Mouse (Mus musculus) spleen, adult 18-20 months (tissue): ENCODE results near the gene Dpysl5.

ENCODE experiments used
- DNase-seq, 2 experiments: peaks; one replicate each; pipeline ENCODE4 v3.0.0; 2022; ENCODE audit warnings: mixed read lengths in 2 of 2

Gene Dpysl5

GRCm38 (mm10) chr5:30709744-30710383 is 1.5 kb upstream of the Dpysl5 start:
- DNase-seq, result peak; percentile 20 to 61

DNA sequence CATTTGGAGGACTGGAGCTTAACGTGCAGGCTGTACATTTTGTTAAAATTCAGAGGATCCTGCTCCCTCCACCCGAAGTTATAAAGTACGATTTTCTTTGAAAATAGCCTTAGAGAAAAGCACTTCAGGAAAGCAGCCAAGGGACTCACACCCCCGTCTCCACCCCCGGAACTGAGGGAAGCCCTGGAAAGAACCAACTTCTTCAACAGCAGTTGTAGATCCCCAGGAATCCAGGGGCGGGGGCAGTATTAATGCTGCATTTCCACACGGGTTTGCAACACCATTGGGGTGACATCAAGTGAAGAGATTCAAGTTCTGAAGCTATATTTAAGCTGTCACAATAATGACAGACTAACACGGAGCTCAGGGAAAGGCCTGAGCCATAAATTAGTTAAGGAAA is 878 bp upstream of the Dpysl5 start:
- DNase-seq, result no peak

GRCm38 (mm10) chr5:30712002-30712390 is 632 bp downstream of the Dpysl5 start:
- no peak for DNase-seq

DNA sequence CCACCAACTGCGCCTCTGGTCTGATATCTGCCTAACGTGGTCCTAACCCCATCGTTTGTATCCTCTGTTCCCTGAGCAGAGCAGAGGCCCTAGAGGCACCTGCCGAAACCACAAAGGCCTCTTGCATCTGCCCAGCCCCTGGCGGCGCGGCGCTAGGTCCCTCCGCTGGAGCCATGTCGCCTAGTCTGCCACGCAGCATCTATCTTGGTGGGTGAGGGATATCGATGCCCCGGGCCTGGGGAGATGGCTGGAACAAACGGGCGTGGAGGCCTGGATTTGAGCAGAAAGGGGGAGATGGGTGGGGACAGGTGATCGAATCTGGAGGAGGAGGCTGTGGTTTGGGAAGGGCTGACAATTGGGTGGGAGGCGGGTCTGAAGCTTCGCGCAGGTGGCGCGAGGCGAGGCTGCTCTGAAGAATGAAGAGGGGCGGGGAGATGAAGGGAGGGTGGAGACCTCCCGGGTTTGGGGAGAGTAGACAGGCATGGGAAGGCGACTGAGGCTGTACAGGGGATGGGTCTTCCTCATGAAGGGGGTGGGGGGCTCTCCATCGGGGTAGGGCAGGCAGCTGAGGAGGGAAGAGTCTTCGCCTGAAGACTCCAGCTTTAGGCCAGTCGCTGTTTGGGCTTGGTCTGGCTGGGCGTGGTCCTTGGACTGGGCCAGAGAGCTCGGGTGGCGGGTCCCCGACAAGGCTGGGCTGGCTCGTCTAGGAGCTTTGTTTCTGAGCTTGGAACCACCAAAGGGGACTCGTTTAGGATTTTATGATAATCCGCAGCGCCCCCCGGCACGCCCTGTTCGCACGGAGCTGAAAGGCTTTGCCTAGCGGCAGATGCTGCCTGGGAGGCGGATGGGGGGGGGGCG is 1.3 kb downstream of the Dpysl5 start:
- DNase-seq, result no peak

- DNase-seq, result no peak
Measured at GRCm38 (mm10) chr5:30713299-30713675, 1.9 kb downstream of the Dpysl5 start.

DNA sequence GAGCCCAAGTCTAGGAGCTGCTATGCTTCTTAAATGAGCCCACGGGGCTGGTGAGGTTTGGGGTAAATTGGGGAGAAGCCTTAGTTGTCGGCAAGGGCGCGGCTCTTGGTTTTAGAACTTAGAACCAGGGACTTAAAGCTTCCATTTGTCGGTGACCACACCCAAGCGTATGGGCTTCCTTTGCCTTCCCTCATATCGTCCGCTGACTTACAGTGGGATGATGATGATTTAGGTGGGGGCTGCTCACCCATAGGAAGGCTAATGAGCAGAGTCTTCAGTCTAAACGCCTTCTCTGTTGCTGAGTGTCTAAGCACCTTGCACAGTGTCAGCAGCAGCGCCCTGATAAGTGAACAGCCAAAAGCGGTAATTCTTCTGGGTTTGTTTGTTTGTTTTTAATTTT is 2.3 kb downstream of the Dpysl5 start:
- no peak for DNase-seq

DNA sequence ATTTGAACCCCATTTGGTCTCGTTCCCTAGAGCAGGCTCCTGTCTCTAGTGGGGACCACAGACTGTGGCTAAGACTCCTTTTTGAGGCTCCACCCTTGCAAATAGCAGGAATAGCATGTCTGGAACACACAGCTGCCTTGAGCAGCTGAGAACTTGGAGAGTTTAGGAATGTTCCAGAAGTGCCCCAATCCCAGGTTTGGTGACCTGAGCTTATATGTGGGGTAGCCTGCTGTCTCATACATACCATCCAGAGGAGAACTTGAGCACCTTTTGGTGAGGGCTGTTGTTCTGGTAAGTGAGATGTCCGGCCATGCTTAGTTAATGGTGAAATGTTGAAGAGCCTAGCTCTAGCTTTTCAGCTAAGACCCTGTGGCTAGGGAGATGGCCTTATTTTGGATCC is 4.9 kb downstream of the Dpysl5 start:
- no peak for DNase-seq

- no peak for DNase-seq
Measured at GRCm38 (mm10) chr5:30717506-30717905, 6.1 kb downstream of the Dpysl5 start.

GRCm38 (mm10) chr5:30717991-30718703 is 6.8 kb downstream of the Dpysl5 start:
- no peak for DNase-seq

DNA sequence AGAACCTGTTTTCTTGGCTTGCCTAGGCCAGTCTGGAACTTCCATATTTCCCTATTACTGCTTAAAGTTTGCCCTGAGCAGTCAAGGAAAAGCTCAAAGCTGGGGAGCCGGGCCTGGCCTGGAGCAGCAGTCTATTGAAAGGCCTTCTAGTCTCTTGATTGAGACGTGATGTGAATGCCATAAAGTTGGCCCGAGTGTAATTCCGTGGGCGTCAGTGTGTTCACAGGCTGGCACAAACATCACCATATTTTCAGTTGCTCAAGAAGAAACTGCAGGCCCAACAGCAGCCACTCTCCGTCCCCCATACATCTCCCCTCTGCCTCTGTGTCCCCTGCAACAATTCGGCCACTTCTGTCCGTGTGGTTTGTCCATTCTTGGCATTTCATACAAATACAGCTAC is 10.6 kb downstream of the Dpysl5 start:
- no peak for DNase-seq

DNA sequence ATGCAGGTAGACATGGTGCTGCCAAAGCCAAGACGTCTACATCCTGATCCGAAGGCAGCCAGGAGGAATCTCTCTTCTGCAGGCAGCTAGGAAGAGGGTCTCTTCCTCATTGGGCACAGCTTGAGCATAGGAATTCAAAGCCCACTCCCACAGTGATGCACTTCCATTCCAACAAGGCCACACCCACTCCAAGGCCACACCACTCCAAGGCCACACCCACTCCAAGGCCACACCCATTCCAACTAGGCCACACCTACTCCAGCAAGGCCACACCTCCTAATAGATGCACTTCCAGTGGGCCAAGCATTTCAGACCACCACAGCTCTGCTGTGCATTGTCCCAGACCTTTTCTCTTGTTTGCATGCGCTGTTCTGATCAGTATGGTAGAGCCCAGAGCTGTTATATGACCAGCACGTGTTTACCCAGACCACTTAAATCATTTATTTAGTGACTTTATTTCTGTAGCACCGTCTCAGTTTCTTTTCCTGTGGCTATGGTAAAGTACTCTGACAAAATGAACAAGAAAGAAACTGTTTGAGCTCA is 14.9 kb downstream of the Dpysl5 start:
- DNase-seq, result no peak

DNA sequence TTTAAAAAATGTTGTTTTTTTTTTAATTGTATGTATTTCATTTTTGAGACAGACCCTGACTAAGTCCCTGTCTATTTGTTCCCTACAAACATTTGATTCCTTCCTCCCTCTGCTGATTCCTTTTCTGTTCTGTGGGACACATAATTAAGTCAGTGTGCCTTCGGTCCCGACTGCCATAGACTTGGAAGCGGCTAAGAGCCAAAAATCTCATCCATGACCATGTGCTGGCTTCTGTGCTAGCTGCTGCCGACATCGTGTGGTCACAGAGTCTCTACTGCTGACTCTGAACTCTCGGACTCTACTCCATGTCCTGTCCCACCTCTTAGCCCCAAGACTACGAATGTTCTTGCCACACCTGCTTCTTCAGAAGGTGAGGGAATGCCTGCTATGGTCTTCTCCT is 21.1 kb downstream of the Dpysl5 start:
- DNase-seq, result no peak

- DNase-seq, result no peak
Measured at GRCm38 (mm10) chr5:30734666-30735065, 23.3 kb downstream of the Dpysl5 start.

- DNase-seq, result no peak
Measured at GRCm38 (mm10) chr5:30738127-30738828, 26.9 kb downstream of the Dpysl5 start.

DNA sequence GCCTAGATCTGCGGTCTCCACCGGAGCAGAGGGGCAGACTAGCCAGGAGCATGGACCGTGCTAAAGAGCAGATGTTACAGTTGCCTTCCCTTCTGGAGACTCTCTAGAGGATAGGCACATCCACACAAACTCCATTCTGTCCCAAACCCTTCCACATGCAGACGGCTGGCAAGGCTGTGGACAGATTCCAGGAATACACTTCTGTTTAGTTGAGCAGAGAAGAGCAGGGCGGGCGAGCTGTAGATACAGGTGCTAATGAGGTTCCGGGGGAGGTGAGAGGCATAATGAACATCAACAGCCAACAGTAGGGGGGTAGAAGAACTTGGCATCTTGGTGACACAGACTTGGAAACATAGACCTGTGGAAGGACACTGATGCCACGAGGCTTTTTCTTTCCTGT is 28.2 kb downstream of the Dpysl5 start:
- DNase-seq, result no peak

DNA sequence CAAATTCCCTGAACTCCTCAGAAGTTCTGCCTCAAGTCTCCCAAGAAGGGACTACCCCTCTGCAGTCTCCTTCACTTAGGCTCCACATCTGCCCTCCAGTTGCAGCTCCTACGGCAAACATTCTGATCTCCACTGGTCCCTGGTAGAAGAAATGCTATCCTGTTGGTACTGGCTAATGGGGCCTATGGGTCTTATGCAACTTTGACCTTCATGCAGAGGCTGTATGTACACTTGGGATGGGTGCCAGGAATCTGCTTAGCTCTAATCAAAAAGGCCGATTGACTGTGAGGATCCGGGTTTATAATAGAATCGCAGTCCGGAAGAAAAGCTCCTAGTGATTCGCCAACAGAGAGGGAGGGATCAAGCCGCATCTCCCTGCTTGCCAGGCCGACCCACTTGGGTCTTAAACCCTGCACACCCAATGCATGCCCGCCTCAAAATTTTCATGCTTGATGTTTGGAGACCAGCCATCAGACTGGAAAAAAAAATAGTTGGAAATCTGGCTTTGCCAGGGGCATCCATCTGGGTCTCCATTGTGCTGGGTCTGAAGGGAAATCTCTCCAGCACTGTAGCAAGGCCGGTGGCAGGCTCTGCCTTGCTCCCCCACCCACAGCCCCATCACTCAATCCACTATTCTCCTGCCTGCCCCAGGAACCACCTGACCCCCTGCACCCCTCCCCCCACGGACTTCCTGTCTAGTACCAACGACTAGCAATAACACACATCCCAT is 38.4 kb downstream of the Dpysl5 start:
- no peak for DNase-seq

DNA sequence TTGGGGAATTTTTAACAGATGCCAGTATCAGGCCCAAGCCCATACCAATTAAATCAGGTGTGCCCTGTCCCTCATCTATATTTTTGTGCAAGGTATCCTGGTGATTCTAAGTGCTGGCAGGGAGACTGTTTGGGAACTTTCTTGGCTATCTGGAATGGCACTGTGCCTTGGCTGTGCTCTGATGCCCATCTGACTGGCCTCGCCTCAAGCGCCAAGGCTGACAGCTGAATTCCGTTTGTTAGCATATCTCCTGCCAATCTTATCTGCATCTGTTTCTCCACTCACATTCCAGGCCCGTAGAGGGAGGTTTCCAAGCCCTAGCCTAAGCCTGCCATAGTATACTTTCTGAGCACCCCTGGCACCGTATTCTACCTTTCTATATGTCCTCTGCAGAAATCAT is 39.7 kb downstream of the Dpysl5 start:
- no peak for DNase-seq

- no peak for DNase-seq
Measured at GRCm38 (mm10) chr5:30753128-30753527, 41.8 kb downstream of the Dpysl5 start.

DNA sequence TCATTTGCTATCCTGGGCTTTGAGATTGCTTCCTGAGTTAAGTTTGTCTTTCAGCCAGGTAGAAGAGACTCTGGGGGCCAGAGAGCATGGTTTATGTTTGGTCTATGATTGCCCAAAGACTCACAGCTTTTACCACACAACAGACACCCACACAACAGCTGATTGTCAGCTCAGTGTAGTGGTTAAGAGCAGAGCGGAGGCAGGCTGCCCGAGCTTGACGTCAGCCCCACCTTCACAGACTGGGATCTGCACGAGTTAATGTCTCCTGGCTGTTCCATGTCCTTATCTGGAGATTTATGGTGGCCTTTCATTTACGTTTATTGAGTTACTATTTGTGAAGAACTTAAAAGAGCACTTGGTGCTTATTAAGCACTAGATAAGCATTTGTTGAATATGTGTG is 43.9 kb downstream of the Dpysl5 start:
- no peak for DNase-seq

DNA sequence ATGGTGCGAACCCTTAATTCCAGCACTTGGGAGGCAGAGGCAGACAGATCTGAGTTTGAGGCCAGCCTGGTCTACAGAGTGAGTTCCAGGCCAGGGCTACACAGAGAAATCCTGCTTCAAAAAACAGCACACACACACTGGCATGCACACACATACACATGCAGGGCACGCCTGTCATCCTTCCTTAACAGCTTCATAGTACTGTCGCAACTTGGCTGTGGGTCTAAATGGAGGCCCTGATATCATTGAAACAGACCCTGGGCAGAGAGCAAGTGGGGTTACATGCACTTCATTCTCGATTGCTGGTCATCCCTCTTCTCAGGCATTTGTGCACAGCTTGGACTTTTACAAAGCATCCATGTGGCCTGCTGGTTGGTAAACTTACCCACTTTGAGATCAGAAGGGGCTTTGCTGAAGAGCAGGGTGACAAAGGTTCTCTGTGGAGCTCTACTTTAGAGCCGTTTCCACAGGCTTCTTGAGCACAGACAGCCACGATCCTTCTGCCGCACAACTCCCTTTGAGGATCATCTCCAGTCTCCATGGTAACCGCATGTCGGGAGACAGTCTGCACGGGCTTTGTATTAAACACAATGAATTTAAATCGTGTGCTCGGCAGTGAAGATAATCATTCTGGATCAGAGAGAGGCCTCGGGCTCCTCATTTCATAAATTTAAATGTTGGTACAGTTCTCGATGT is 51.6 kb downstream of the Dpysl5 start:
- no peak for DNase-seq

DNA sequence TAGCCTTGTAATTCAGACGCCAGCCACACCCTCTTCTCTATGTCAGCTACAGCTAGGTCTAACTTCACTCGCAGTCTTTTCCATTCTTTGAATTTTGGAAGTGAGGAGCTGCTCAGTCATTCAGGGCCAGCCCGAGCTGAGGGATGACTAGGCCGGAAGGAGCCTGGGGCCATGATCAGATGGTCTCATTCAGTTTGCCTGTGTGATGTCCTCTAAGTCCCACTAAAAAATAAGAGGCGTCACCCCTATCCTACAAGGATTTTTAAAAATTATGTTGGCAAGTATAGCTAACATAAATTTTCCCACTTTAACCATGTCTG is 52.1 kb downstream of the Dpysl5 start:
- no peak for DNase-seq
